22 mouse cellular contexts compared by ENCODE assay signal in genomic region chr2:152884101-152884645, GRCm38 (mm10). TPM values are rescaled to one million over a fixed set of nuclear protein-coding genes. Genes with fewer than 3 reads are reported as not detected.
DNase-seq lines count a peak whose midpoint lies in the region; ATAC-seq lines count a peak whose summit lies in the region.
"Had no signal": no experiment of that assay in that cellular context is flagged by ENCODE, and none has a peak within 500 bp of the region (broad histone marks: within the 10 kb centered on the region; RNA-seq: fewer than 3 reads in every experiment).

No protein-coding gene starts in this region.

- intact Hi-C loops in left cerebral cortex, postnatal 4 days (cut with DNase I): no loop called here
- intact Hi-C loops in left cerebral cortex, postnatal 25 days (cut with DNase I): no loop called here

- ATAC-seq in frontal cortex, adult (ENCODE audit: low TSS enrichment): peak; percentile 99
- ATAC-seq: forebrain, embryonic 15.5 days; hindbrain, embryonic 16.5 days; intestine, embryonic 16.5 days; midbrain, embryonic 16.5 days had no signal

- DNase-seq in frontal cortex, postnatal 14 days (ENCODE audit: low spot score in 2 of 2): no peak
- peak; percentile 58 for DNase-seq in left cerebral cortex, adult 11 months (ENCODE audit: low spot score)
- no peak for DNase-seq in left cerebral cortex, postnatal 4 days
- peak; percentile 68 for DNase-seq in ZHBTc4 (ENCODE audit: low read depth, low spot score)
- peak; percentile 38 to 94 for DNase-seq in left cerebral cortex, postnatal 25 days (ENCODE audit: low spot score in 2 of 2)
- no peak for DNase-seq in embryo, embryonic 11 days
- DNase-seq in B cell, adult 2 months: no peak
- DNase-seq: cerebellum, adult 9-10 months; gastrocnemius, postnatal 10 days; heart, postnatal 4 days; kidney, postnatal 4 days; liver, embryonic 13.5 days; lung, embryonic 14.5 days; lung, postnatal 4 days; thymus, adult 18-20 months; thymus, postnatal 4 days had no signal

RNA-seq across cellular contexts. Expression of gene Mylk2, which starts 27.0 kb away (rescaled TPM):
- total RNA-seq in left cerebral cortex, postnatal 4 days (2021): not detected
- total RNA-seq in left cerebral cortex, postnatal 25 days (2021): not detected
- total RNA-seq: adrenal gland, adult 18-20 months had no signal

RNA-seq across cellular contexts. Expression of gene Tpx2, which starts 36.4 kb away (rescaled TPM):
- 10 to 100 TPM in 1 of 2 experiments, 1 to 10 TPM in 1; 9.8 to 11.0 TPM for total RNA-seq in left cerebral cortex, postnatal 4 days (2021)
- total RNA-seq in left cerebral cortex, postnatal 25 days (2021): 1 to 10 TPM; 1.7 to 2.2 TPM

RNA-seq across cellular contexts. Expression of gene Foxs1, which starts 48.8 kb away (rescaled TPM):
- total RNA-seq in left cerebral cortex, postnatal 4 days (2021): 1 to 10 TPM; 1.6 TPM
- 1 to 10 TPM; 1.0 TPM for total RNA-seq in left cerebral cortex, postnatal 25 days (2021)

RNA-seq across cellular contexts. Expression of gene Bcl2l1, which starts 52.6 kb away (rescaled TPM):
- total RNA-seq in left cerebral cortex, postnatal 4 days (2021): 100 to 1,000 TPM; 113 to 116 TPM
- 100 to 1,000 TPM; 128 to 138 TPM for total RNA-seq in left cerebral cortex, postnatal 25 days (2021)

Comparison
In these comparisons a context has a peak if more than half of its experiments do, and no peak if none do; other contexts are left out.
1. DNase-seq: peak in left cerebral cortex, adult 11 months (single experiment), ZHBTc4 (single experiment) and left cerebral cortex, postnatal 25 days (2 of 2); none in frontal cortex, postnatal 14 days (0 of 2), left cerebral cortex, postnatal 4 days (single experiment), embryo, embryonic 11 days (single experiment) and B cell, adult 2 months (0 of 2).